Mouse (Mus musculus) urinary bladder, postnatal 25 days (tissue): ENCODE results near the gene Ndufc2.
A peak's percentile ranks its signal among the peaks of the same experiment; 100 is the strongest.
"Not testable (repeated sequence)": the region's sequence is repeated elsewhere in the genome, so short reads cannot be mapped to it uniquely, and the experiment has no call there.

Experiments used
- DNase-seq: peaks from one replicate; pipeline ENCODE4 v3.0.0; 2022; ENCODE audit warnings: low spot score

Ndufc2 gene

DNA sequence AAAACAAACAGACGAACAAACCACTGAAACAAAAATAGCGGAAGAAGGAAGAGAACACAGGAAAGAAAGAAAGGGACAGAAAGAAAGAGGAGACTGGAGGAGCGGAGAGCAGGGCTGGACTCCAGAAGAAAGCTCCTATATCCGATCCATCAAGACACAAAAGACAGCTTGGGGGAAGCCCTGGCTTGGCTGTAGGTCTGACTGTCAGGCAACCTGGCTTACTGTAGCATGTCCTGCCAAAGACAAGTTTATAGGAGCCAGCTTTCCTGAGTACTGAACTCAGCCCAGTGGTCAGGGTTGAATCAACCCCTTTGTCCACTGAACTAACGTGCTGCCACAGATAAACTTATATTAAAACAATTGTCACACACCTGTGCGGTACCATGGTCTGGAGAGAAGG is 27.5 kb downstream of the Ndufc2 start:
- DNase-seq = no peak

DNA sequence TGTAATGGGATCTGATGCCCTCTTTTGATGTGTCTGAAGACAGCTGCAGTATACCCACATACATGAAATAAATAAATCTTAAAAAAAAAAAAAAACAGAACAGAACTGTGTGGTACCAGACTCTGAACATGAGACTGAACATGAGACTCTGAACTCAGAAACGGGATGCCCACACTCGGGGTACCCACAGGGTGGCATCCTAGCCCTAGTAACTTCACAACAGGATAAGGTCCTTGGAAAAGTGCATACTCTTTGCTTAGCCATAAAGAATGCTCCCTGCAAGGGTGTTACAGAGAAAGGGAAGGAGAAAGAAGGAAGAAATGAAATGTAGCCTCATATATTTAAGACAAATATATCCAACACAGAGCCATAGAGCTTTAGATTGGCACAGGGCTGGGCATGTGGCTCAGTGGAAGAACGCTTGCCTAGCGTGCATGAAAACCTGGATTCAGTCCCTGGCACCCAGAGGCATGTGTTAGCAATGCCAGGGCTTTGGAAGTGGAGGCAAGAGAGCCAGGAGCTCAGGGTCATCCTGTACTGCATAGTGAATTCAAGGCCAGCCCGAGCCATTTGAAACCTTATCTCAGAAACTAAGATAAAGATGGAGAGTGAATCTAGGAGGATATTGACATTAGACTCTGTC is 28.1 kb downstream of the Ndufc2 start:
- DNase-seq = no peak

- no peak for DNase-seq
These were observed 29.9 kb downstream of the Ndufc2 start for GRCm38 (mm10) chr7:97429705-97430104.

GRCm38 (mm10) chr7:97433517-97433916 is 33.7 kb downstream of the Ndufc2 start:
- not testable (repeated sequence) for DNase-seq

GRCm38 (mm10) chr7:97434517-97434916 is 34.7 kb downstream of the Ndufc2 start:
- DNase-seq = no peak

- no peak for DNase-seq
These were observed 39.2 kb downstream of the Ndufc2 start for GRCm38 (mm10) chr7:97438986-97439385.

GRCm38 (mm10) chr7:97446171-97446925 is 46.5 kb downstream of the Ndufc2 start:
- DNase-seq = peak; percentile 19

DNA sequence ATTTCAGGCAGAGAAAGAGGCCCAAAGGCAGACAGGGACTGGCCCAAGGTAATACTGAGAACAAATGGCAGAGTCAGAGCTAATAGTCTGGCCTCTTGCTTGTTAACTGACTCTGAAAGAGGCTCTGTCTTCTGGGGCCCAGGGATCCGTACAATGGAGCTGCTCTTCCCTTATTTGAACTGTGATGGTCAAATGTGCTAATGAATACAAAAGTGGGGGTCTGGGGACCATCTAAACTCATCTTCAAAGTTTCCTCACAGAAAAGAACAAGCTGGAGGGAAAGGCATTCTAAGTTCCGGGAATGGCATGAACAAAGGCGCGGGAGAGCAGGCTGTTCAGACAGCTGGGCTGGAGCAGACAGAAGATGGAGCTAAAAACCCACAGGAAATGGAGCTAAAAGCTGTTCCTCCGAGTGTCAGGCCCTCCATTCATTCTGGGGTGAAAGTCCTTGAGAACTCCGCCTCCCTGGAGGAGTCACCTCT is 47.3 kb downstream of the Ndufc2 start:
- DNase-seq = no peak

GRCm38 (mm10) chr7:97451023-97451422 is 51.2 kb downstream of the Ndufc2 start, which contains the start of gene Kctd14:
Gene Kctd14, plus strand, starts transcription at chr7:97451323.
- DNase-seq = not testable (repeated sequence)

GRCm38 (mm10) chr7:97452196-97452595 is 52.4 kb downstream of the Ndufc2 start:
- DNase-seq = no peak

DNA sequence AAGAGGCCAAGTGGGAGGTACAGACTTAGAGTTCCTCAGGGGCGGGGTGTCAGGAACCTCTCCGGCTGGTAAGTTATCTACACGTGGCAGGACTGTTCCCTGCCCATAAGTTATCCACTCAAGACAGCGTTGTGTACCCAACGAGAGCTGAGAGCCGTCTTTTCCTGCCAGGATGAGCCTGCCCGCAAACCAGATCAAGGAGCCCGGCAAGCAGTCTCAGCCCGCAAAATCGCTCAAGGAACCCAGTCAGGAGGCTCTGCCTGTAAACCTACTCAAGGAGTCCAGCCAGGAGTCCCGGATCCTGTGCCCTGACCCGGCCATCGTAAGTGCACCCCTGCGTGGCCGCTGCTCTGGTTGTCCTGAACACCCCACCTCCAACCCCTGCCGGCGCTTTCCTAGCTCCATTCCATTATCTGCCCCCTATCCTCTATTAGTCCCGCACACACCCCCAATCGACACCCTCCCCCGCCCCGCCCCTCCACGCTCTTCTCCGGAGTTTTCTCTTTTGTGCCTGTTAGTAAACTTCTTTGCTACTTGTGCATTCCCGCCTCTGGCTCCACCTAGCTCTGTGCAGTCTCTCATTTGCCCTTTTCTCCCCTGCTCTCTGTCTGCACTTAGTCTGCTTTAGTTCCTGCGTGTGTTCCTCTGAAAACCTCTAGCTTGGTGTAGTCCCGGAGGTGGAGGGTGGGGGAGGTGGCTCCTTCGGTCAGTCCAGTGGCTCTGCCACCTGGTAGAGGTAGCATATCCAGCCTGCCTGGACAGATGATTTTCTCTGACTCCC is 53.5 kb downstream of the Ndufc2 start:
- peak; percentile 7 for DNase-seq

- no peak for DNase-seq
These were observed 55.0 kb downstream of the Ndufc2 start for GRCm38 (mm10) chr7:97454795-97455194.

GRCm38 (mm10) chr7:97455577-97455976 is 55.8 kb downstream of the Ndufc2 start:
- DNase-seq = no peak
